Mouse (Mus musculus) kidney, adult 2 months (tissue): ENCODE measurements around the gene Bmp7.

Experiments
- CTCF ChIP-seq: fragments of 200-500 bp; conservative IDR thresholded peaks from 2 replicates; pipeline ENCODE4 v1.5.1; 2011; ENCODE audit warnings: low read depth, mild to moderate bottlenecking, control low read depth, low read length, moderate library complexity, mixed read lengths; ENCODE audit not compliant: insufficient read depth, insufficient read length
- POLR2A ChIP-seq: fragments of 200-500 bp; IDR thresholded peaks from one replicate; pipeline ENCODE4 v1.6.1; 2011; ENCODE audit warnings: low read depth, low read length, control low read depth

DNA sequence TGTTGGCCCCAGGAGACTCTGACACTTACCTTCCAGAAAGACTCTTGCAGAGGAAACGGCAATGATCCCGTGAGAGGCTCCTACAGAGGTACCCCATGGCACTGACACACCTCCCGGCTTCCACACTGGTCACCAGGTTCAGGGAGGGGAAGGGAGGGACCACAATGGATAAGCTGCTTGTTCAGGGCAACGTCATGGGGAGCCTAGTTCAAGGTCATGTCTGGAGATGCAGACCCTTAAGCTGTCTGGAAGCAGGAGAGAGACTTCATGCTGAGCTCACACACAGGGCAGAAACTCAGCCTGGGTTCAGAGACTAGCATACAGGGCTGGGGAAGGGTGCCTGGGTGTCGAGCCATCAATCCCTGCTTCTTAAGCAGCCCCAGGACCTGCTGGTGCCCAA, 73.8 kb downstream of the Bmp7 start:
- TF ChIP-seq POLR2A (no peak), CTCF (no peak)
